Mouse (Mus musculus): ENCODE measurements around the gene Asgr1.
"Not testable (repeated sequence)": the region's sequence is repeated elsewhere in the genome, so short reads cannot be mapped to it uniquely, and the experiment has no call there.

Gene Asgr1

GRCm38 (mm10) chr11:70053898-70054570, at the start of gene Asgr1:
TSS of gene Asgr1 (plus strand) at chr11:70054085.
- DNase-seq (ENCODE audit: low spot score), result no peak

GRCm38 (mm10) chr11:70005521-70005920, 48.4 kb upstream of the Asgr1 start:
- DNase-seq (ENCODE audit: low spot score), result no peak

- DNase-seq (ENCODE audit: low spot score), result no peak
These were observed 43.9 kb upstream of the Asgr1 start for GRCm38 (mm10) chr11:70010033-70010432.

GRCm38 (mm10) chr11:70010548-70010947, 43.3 kb upstream of the Asgr1 start:
- no peak for DNase-seq (ENCODE audit: low spot score)

- no peak for DNase-seq (ENCODE audit: low spot score)
These were observed 42.9 kb upstream of the Asgr1 start for GRCm38 (mm10) chr11:70010961-70011360.

- DNase-seq (ENCODE audit: low spot score), result no peak
These were observed 41.0 kb upstream of the Asgr1 start for GRCm38 (mm10) chr11:70012931-70013330.

GRCm38 (mm10) chr11:70013408-70013807, 40.5 kb upstream of the Asgr1 start:
- DNase-seq (ENCODE audit: low spot score), result no peak

GRCm38 (mm10) chr11:70014051-70014450, 39.8 kb upstream of the Asgr1 start:
- DNase-seq (ENCODE audit: low spot score), result no peak

GRCm38 (mm10) chr11:70014880-70015558, 38.9 kb upstream of the Asgr1 start, which contains the start of gene Acadvl:
TSS of gene Acadvl (minus strand) at chr11:70015411.
- DNase-seq (ENCODE audit: low spot score), result peak; percentile 82

GRCm38 (mm10) chr11:70015677-70016076, 38.2 kb upstream of the Asgr1 start:
- DNase-seq (ENCODE audit: low spot score), result no peak

GRCm38 (mm10) chr11:70016177-70016576, 37.7 kb upstream of the Asgr1 start:
- DNase-seq (ENCODE audit: low spot score), result not testable (repeated sequence)

- DNase-seq (ENCODE audit: low spot score), result no peak
These were observed 37.2 kb upstream of the Asgr1 start, which contains the start of gene Dlg4 for GRCm38 (mm10) chr11:70016669-70017068. TSS of gene Dlg4 (plus strand) at chr11:70016942.

- no peak for DNase-seq (ENCODE audit: low spot score)
These were observed 36.6 kb upstream of the Asgr1 start for GRCm38 (mm10) chr11:70017199-70017767.

- no peak for DNase-seq (ENCODE audit: low spot score)
These were observed 35.5 kb upstream of the Asgr1 start for GRCm38 (mm10) chr11:70018131-70018990.

GRCm38 (mm10) chr11:70019495-70020021, 34.3 kb upstream of the Asgr1 start:
- no peak for DNase-seq (ENCODE audit: low spot score)

GRCm38 (mm10) chr11:70020022-70020631, 33.8 kb upstream of the Asgr1 start:
- DNase-seq (ENCODE audit: low spot score), result no peak

- DNase-seq (ENCODE audit: low spot score), result peak; percentile 79
These were observed 33.1 kb upstream of the Asgr1 start for GRCm38 (mm10) chr11:70020731-70021263.

- peak; percentile 98 for DNase-seq (ENCODE audit: low spot score)
These were observed 32.4 kb upstream of the Asgr1 start for GRCm38 (mm10) chr11:70021264-70022132.

- DNase-seq (ENCODE audit: low spot score), result no peak
These were observed 30.3 kb upstream of the Asgr1 start for GRCm38 (mm10) chr11:70023481-70024150.

GRCm38 (mm10) chr11:70024151-70024514, 29.8 kb upstream of the Asgr1 start:
- DNase-seq (ENCODE audit: low spot score), result no peak
